Mouse (Mus musculus) megakaryocyte progenitor cell, adult 5-6 weeks (primary cell): ENCODE data around the gene Olfr111. TPM values are rescaled to one million over a fixed set of nuclear protein-coding genes. Genes with fewer than 3 reads are reported as not detected.
"Not testable (repeated sequence)": the region's sequence is repeated elsewhere in the genome, so short reads cannot be mapped to it uniquely, and the experiment has no call there.

Experiments
- ATAC-seq: replicated peaks from 2 replicates; pipeline ENCODE4 v1.8.0; 2016; ENCODE audit warnings: mild to moderate bottlenecking, moderate TSS enrichment, inconsistent platforms; ENCODE audit not compliant: poor library complexity
- total RNA-seq, 2 experiments: library from RNA; stranded (forward) in 1 of 2; stranded (reverse) in 1 of 2; fragments of 157-497, 149-512 nt in 1 of 2; fragments of 200-1000 nt in 1 of 2; gene quantifications; 2 replicates each; pipeline versions ENCODE4 v1.2.3 to v1.2.4; 2015 to 2017

Gene Olfr111
- total RNA-seq (2015) (not detected in 2 replicates), total RNA-seq (2017) (not detected in 2 replicates)

GRCm38 (mm10) chr17:37507730-37508129 lies at the start of gene Olfr111:
TSS of gene Olfr111 (plus strand) at chr17:37508030.
- ATAC-seq: no peak

- ATAC-seq: no peak
Observed at GRCm38 (mm10) chr17:37458616-37459015, 49.2 kb upstream of the Olfr111 start, which contains the start of gene Olfr109. TSS of gene Olfr109 (plus strand) at chr17:37458916.

- ATAC-seq: no peak
Observed at GRCm38 (mm10) chr17:37483452-37483851, 24.4 kb upstream of the Olfr111 start, which contains the start of gene H2-M2. TSS of gene H2-M2 (minus strand) at chr17:37483552.

- peak; percentile 85 for ATAC-seq
Observed at GRCm38 (mm10) chr17:37491930-37492518, 15.8 kb upstream of the Olfr111 start, which contains the start of gene Olfr110. TSS of gene Olfr110 (plus strand) at chr17:37492468.

- peak; percentile 92 for ATAC-seq
Observed at GRCm38 (mm10) chr17:37524612-37525011, 16.8 kb downstream of the Olfr111 start.

- peak; percentile 87 for ATAC-seq
Observed at GRCm38 (mm10) chr17:37525427-37525826, 17.6 kb downstream of the Olfr111 start.

- no peak for ATAC-seq
Observed at GRCm38 (mm10) chr17:37535173-37535572, 27.3 kb downstream of the Olfr111 start.

GRCm38 (mm10) chr17:37538416-37538815 lies 30.6 kb downstream of the Olfr111 start:
- not testable (repeated sequence) for ATAC-seq

- no peak for ATAC-seq
Observed at GRCm38 (mm10) chr17:37541454-37542119, 33.8 kb downstream of the Olfr111 start.

- ATAC-seq: no peak
Observed at GRCm38 (mm10) chr17:37543800-37544435, 36.1 kb downstream of the Olfr111 start.

- no peak for ATAC-seq
Observed at GRCm38 (mm10) chr17:37558913-37559615, 51.2 kb downstream of the Olfr111 start.

- no peak for ATAC-seq
Observed at GRCm38 (mm10) chr17:37569351-37569750, 61.5 kb downstream of the Olfr111 start, which contains the start of gene Olfr112. TSS of gene Olfr112 (minus strand) at chr17:37569451.

GRCm38 (mm10) chr17:37577563-37577962 lies 69.7 kb downstream of the Olfr111 start, which contains the start of gene Olfr113:
TSS of gene Olfr113 (minus strand) at chr17:37577663.
- ATAC-seq: no peak

Other genes starting within 250 kb of the Olfr111 start
- not detected in 2 replicates for gene Olfr98, start 244.3 kb upstream of the Olfr111 start, total RNA-seq (2015)
- gene Olfr98, start 244.3 kb upstream of the Olfr111 start, total RNA-seq (2017): not detected in 2 replicates
- 11.0 and 11.6 TPM in 2 replicates for gene H2-M3, start 237.8 kb upstream of the Olfr111 start, total RNA-seq (2015)
- gene H2-M3, start 237.8 kb upstream of the Olfr111 start, total RNA-seq (2017): 23.5 and 27.3 TPM in 2 replicates
- gene Olfr99, start 224.6 kb upstream of the Olfr111 start, total RNA-seq (2015): not detected in 2 replicates
- not detected in 2 replicates for gene Olfr99, start 224.6 kb upstream of the Olfr111 start, total RNA-seq (2017)
- not detected in 2 replicates for gene Olfr101, start 203.7 kb upstream of the Olfr111 start, total RNA-seq (2015)
- not detected in 2 replicates for gene Olfr101, start 203.7 kb upstream of the Olfr111 start, total RNA-seq (2017)
- gene Olfr102, start 191.0 kb upstream of the Olfr111 start, total RNA-seq (2015): not detected in 2 replicates
- gene Olfr102, start 191.0 kb upstream of the Olfr111 start, total RNA-seq (2017): not detected in 2 replicates
- not detected in 2 replicates for gene Olfr103, start 168.3 kb upstream of the Olfr111 start, total RNA-seq (2015)
- gene Olfr103, start 168.3 kb upstream of the Olfr111 start, total RNA-seq (2017): not detected in 2 replicates
- gene Olfr104-ps, start 148.4 kb upstream of the Olfr111 start, total RNA-seq (2015): not detected in 2 replicates
- not detected in 2 replicates for gene Olfr104-ps, start 148.4 kb upstream of the Olfr111 start, total RNA-seq (2017)
- gene Olfr105-ps, start 129.0 kb upstream of the Olfr111 start, total RNA-seq (2015): not detected in 2 replicates
- gene Olfr105-ps, start 129.0 kb upstream of the Olfr111 start, total RNA-seq (2017): not detected in 2 replicates
- not detected in 2 replicates for gene Olfr106-ps, start 117.6 kb upstream of the Olfr111 start, total RNA-seq (2015)
- not detected in 2 replicates for gene Olfr106-ps, start 117.6 kb upstream of the Olfr111 start, total RNA-seq (2017)
- gene Olfr107, start 108.8 kb upstream of the Olfr111 start, total RNA-seq (2015): not detected in 2 replicates
- not detected in 2 replicates for gene Olfr107, start 108.8 kb upstream of the Olfr111 start, total RNA-seq (2017)
- not detected in 2 replicates for gene Olfr108, start 62.5 kb upstream of the Olfr111 start, total RNA-seq (2015)
- gene Olfr108, start 62.5 kb upstream of the Olfr111 start, total RNA-seq (2017): not detected in 2 replicates
- gene Olfr109, start 49.1 kb upstream of the Olfr111 start, total RNA-seq (2015): not detected in 2 replicates
- not detected in 2 replicates for gene Olfr109, start 49.1 kb upstream of the Olfr111 start, total RNA-seq (2017)
- gene H2-M2, start 24.5 kb upstream of the Olfr111 start, total RNA-seq (2015): not detected in 2 replicates
- gene H2-M2, start 24.5 kb upstream of the Olfr111 start, total RNA-seq (2017): not detected in 2 replicates
- not detected in 2 replicates for gene Olfr110, start 15.6 kb upstream of the Olfr111 start, total RNA-seq (2015)
- gene Olfr110, start 15.6 kb upstream of the Olfr111 start, total RNA-seq (2017): not detected in 2 replicates
- gene Olfr112, start 61.4 kb downstream of the Olfr111 start, total RNA-seq (2015): not detected in 2 replicates
- gene Olfr112, start 61.4 kb downstream of the Olfr111 start, total RNA-seq (2017): not detected in 2 replicates
- not detected in 2 replicates for gene Olfr113, start 69.6 kb downstream of the Olfr111 start, total RNA-seq (2015)
- not detected in 2 replicates for gene Olfr113, start 69.6 kb downstream of the Olfr111 start, total RNA-seq (2017)
- gene Olfr114, start 84.7 kb downstream of the Olfr111 start, total RNA-seq (2015): not detected in 2 replicates
- not detected in 2 replicates for gene Olfr114, start 84.7 kb downstream of the Olfr111 start, total RNA-seq (2017)
- not detected in 2 replicates for gene Olfr115, start 119.1 kb downstream of the Olfr111 start, total RNA-seq (2015)
- gene Olfr115, start 119.1 kb downstream of the Olfr111 start, total RNA-seq (2017): not detected in 2 replicates
- not detected in 2 replicates for gene Olfr116, start 119.2 kb downstream of the Olfr111 start, total RNA-seq (2015)
- gene Olfr116, start 119.2 kb downstream of the Olfr111 start, total RNA-seq (2017): not detected in 2 replicates
- gene Olfr117, start 155.8 kb downstream of the Olfr111 start, total RNA-seq (2015): not detected in 2 replicates
- gene Olfr117, start 155.8 kb downstream of the Olfr111 start, total RNA-seq (2017): not detected in 2 replicates
- not detected in 2 replicates for gene Olfr118, start 159.0 kb downstream of the Olfr111 start, total RNA-seq (2015)
- not detected in 2 replicates for gene Olfr118, start 159.0 kb downstream of the Olfr111 start, total RNA-seq (2017)
- gene Olfr119, start 188.5 kb downstream of the Olfr111 start, total RNA-seq (2015): not detected in 2 replicates
- not detected in 2 replicates for gene Olfr119, start 188.5 kb downstream of the Olfr111 start, total RNA-seq (2017)
- gene Olfr120, start 213.8 kb downstream of the Olfr111 start, total RNA-seq (2015): not detected in 2 replicates
- not detected in 2 replicates for gene Olfr120, start 213.8 kb downstream of the Olfr111 start, total RNA-seq (2017)
- not detected in 2 replicates for gene Olfr121, start 240.8 kb downstream of the Olfr111 start, total RNA-seq (2015)
- not detected in 2 replicates for gene Olfr121, start 240.8 kb downstream of the Olfr111 start, total RNA-seq (2017)